Mouse (Mus musculus) mouse trophoblast stem cell (cell line): ENCODE results near the gene Ppm1m.
"Not testable (repeated sequence)": the region's sequence is repeated elsewhere in the genome, so short reads cannot be mapped to it uniquely, and the experiment has no call there.

Experiments
- in situ Hi-C, 2 experiments: fragments of 300-500 bp; cut with MseI, MboI; formaldehyde crosslinking; loops; 2 replicates in 1 of 2; 3 replicates in 1 of 2; pipeline ENCODE4 v1.15.1; 2025

The Ppm1m gene

DNA sequence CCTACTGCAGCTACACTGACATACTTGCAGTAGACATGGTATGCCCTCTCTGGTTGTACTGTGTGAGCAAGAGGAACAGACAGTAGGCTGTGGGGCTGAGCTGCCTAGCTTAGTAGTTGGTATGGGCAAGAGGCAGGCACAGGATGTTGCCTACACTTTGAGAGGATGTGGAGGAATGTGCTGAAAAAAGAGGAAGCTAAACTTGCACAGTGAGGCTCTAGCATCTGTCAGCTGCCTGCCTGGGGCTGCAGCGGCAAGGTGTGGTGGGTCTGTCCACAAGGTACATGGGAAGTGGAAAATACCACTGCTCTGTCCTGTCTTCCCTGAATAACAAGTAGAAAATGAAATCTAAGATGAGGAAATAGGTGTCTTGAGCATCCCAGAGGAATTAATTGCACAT, 6.5 kb downstream of the Ppm1m start:
- in situ Hi-C loops = no loop called here

DNA sequence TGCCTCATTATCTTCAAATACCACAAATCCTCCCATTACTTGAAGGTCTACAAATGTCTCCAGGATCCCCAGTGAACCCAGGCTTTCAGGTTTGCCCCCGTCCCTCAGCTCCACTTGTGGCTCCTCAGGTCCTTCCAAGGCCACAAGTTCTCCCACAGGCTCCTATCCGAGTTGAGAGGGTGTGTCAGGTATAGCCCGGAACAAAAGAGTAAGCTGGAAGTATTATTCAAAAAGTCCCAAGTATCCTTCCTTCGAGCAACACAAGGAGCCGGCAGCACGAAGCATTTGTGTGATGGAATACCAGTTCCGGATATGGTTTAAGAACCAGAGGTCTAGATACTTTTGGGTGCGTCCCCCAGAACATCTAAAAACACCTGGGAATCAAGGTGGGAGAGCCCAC, 7.5 kb downstream of the Ppm1m start:
- in situ Hi-C loops = no loop called here

DNA sequence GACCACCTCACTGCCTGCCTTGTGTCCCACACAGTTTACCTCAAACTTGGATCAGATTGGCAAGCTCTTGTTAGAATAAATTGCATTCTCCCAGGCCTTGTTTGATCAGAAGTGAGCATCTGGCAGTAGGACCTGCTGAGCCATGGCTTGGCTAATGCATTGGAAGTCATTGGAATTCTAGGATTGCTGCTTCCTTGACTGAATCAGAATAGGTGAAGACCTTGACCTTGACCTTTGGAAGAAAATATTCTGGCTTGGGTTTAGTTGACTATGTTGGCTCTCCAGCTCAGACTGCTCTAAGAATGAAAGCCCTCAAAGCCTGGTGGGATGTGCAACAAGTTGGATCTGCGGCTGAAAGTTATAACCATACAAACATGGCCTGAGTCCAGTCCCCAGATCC, 8.2 kb downstream of the Ppm1m start:
- in situ Hi-C loops = no loop called here

GRCm38 (mm10) chr9:106183996-106184395, 15.6 kb downstream of the Ppm1m start:
- in situ Hi-C loops = no loop called here

DNA sequence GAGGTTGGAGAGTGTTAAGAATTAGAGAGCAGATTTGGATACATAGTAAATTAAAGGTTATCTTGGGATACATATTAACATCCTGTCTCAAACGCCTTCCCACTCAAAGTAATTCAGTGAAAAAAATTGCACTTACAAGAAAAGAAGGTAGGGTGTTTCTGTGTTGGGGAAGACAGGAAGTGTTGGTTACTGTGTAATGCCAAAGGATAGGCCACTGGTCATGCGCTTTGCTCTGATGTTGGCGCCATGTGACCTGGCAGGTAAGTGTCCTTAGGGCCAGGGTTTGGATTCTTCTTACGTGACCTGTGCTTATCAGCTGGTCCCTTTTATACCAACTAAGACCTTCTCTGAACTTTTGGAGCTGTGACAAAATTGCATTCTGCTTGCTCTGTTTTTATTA, 17.4 kb downstream of the Ppm1m start:
- in situ Hi-C loops = no loop called here

GRCm38 (mm10) chr9:106179964-106180363, 19.6 kb downstream of the Ppm1m start:
- in situ Hi-C loops = no loop called here

DNA sequence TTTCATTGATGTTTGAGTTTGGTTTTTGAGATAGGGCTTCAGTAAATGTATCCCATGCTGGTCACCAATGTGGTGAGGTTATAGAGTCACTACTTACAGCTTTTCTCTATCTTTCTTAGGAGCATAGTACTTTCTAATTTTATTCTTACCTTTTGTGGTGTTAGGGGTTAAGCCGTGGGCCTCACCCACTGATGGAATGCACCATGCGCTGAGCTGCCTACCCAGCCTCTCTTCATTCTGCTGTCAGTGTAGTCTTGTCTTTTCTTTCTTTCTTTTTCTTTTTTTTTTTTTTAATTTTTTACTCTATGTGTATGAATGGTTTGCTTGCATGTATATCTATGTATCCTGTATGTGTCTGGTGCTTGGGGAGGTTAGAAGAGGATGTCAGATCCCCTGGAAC, 20.1 kb downstream of the Ppm1m start:
- in situ Hi-C loops = no loop called here

DNA sequence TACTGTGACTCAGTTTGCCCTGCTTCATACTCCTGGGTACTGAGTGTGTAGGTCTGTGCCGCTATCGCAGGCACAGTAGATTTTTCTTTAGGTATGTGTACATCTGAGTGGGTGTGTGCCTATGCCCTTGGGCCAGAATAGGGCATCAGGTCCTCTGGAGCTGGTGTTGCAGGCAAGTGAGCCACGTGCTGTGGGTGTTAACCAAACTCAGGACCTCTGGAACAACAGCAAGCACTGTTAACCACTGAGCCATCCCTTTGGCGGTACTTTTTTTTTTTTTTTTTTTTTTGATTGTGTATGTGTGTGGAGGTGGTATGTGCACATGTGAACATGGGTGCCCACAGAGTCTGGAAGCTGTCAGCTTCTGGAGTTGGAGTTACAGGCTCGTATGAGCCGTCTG, 21.7 kb downstream of the Ppm1m start:
- in situ Hi-C loops = no loop called here

DNA sequence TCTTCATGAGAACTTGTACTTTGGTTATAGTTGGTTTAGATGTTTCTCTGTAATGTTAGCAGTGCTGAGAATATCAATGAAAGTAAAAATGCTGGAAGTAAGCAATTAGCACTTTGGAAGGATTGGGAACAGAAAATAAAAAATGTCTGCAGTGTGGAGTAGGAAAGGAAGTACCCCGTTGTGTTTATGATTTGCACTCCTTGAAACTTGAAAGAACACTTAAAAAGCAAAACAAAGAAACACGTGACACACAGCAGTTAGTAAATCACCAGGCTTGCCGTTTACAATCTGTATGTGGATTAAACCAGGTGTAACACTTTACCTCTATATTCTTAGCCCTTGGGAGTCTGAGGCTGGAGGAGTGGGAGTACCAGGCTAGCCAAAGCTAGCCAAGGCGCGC, 22.8 kb downstream of the Ppm1m start:
- in situ Hi-C loops = no loop called here

- in situ Hi-C loops = no loop called here
Measured at GRCm38 (mm10) chr9:106175552-106176200, 23.9 kb downstream of the Ppm1m start.

DNA sequence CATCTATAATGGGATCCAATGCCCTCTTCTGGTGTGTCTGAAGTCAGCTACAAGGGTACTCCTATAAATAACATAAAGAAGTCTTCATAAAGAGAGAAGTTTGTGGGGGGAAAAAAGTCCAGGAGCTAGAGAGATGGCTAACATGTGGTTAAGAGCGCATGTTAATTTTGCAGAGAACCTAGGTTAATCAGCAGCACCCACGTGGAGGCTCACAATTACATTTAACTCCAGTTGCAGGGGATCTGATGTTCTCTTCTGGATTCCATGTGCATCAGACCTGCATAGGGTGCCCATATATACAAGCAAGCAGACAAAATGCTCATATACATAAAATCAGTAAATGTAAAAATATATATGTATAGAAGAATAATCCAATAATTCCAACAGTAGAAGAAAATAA, 26.2 kb downstream of the Ppm1m start:
- in situ Hi-C loops = no loop called here

- in situ Hi-C loops = no loop called here
Measured at GRCm38 (mm10) chr9:106172527-106172926, 27.0 kb downstream of the Ppm1m start.

- in situ Hi-C loops = no loop called here
Measured at GRCm38 (mm10) chr9:106171346-106172158, 28.0 kb downstream of the Ppm1m start.

DNA sequence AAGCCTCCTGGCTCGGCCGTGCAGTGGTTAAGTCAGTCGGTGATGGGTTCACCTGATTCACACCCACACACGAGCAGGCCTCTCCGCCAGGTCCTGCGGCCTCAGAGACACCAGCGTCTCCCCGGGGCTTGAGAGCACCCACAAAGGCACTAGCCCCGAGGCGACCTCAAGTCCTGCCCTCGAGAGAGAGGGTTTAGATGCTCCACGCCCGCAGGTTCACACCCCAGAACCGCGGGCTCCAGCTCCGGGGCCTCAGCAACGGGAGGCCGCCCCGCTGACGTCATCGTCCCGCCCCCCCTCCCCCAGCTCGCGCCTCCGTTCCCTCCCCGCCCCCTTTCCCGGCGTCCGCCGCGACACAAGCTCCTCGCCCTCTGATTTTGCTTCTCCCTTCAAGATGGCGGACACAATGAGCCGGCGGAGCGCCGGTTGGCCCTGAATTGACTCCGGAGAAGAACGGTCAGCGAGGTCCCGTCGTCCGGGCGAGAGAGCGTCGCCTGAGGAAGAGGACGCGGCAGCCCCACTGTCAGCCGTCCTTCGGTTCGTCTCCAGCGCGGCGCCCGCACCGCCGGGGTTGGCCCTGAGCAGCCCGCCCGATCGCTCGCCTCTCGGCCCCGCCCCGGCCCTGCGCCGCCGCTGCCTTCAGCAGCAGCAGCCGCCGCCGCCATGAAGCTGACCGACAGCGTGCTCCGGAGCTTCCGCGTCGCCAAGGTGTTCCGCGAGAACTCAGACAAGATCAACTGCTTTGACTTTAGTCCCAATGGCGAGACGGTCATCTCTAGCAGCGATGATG, 28.8 kb downstream of the Ppm1m start, which contains the start of gene Wdr82:
TSS of gene Wdr82 (plus strand) at position 373 of the 790 bp plus-strand sequence.
- in situ Hi-C loops = no loop called here

DNA sequence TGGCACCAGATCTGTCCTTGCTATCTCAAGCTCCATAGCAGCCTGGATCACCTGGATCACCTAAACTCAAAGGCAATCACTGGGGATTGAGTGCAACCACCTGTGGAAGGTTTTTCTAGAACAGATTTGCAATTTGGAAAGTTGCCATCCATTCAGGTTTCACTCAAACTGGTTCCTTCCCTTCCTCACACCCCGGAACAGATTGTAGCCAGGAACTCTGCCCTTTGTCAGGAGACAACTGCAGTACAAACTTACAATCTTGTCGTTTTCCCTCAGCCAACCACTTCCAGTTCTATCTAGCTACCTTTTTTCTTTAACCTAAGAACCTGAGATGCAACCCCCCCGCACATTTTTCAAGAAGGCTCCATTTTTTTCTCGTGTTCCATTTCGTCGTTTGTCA, 29.6 kb downstream of the Ppm1m start:
- in situ Hi-C loops = no loop called here

GRCm38 (mm10) chr9:106169006-106169405, 30.5 kb downstream of the Ppm1m start:
- in situ Hi-C loops = not testable (repeated sequence)

- in situ Hi-C loops = no loop called here
Measured at GRCm38 (mm10) chr9:106167703-106168102, 31.8 kb downstream of the Ppm1m start.

DNA sequence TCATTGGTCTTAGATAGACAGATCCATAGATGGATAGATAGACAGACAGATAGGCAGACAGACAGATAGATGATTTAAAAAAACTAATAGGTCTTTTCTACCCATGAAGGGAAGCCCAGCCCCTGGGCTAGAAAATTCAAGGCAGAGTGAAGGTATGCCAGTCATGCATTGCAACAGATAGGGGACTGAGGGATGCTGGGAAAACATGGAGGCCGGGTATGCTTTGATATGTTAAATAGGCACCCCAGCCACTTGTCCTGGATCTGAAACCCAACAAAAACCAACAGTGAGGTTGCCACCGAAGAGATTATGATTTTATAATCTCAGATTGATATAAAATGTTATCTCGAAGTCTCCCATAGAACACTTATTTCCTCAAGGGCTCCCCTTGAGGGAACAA, 32.3 kb downstream of the Ppm1m start:
- in situ Hi-C loops = no loop called here

DNA sequence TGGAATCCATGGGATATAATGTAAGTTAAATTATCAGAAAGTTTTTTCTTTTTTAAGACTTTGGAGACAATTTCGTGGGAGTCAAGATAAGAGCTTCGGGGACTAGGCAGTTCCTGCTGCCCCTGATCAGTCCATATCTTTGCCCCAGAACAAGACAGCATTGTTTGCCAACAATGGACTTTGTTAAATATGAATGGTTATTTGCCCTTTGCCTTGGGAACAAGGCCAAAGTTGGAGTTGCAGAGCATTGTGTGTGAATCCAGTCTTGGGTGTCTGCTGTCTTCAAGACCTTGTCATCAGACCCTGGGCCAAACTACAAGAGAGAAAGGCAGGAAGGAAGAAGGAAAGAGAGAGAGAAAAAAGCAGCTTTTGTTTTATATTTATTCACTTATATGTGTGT, 32.8 kb downstream of the Ppm1m start:
- in situ Hi-C loops = no loop called here

DNA sequence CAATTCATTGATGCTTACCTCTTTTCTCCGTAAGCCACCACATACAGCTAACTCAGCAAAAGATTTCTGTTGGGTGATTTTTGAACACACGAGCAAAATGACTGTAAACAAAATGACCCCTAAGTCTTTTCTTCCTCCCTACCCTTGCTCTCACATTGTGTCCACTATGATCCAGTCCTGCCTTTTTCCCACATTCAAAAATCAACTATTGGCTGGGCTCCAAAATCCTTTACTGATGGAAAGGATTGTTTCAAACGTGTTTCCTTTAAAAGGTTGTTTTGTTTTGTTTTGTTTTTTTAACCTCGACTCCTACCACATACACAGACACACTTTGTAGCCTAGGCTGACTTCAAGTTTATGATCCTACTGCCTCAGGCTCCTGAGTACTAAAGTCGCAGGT, 39.1 kb downstream of the Ppm1m start:
- in situ Hi-C loops = no loop called here

DNA sequence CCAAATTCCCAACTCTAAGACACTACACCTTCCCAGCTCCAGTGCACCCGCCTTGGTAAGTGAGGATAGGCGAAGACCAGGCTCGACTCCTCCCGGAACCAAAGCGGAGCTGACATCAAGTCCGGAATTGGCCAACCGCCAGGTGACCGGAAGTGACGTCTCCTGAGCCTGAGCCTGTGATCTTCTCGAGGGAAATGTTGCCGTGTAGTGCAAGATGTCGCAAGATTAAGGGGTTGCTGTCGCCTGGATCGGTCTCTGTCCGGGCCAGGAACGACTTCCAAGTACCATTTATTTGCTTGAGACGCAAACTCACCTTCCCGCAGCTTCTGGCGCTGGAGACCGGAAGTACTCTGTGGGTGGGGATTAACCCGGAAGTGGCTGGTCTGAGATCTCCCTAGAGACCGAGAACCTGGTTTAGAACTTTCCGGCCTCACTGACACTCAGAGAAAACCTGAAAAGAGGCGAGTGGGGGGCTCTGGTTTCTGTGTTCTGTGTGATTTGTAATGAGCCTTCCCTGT, 39.7 kb downstream of the Ppm1m start:
- in situ Hi-C loops = no loop called here

DNA sequence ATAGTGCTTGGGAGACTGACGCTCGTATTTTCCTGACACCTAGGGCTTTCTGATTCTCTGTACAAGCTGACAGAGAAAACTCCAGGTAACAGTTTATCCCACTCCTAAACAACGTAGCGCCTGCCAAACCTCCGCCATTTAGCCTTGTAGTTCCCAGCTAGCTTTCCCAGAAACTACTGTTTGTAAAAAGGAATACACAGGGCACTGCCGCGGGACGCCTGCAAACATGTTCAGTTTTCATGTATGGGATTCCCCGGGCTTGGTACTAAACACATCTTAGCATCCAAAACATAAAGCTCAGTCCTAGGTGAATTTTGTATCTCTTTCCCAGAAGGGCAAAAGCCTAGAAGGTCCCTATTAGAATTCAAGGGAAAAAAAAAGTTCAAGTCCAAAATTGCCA, 40.3 kb downstream of the Ppm1m start:
- in situ Hi-C loops = no loop called here
